17 mouse cellular contexts compared by ENCODE assay signal in genomic region chr1:39408668-39409067, GRCm38 (mm10). TPM values are rescaled to one million over a fixed set of nuclear protein-coding genes. Genes with fewer than 3 reads are reported as not detected.
DNase-seq lines count a peak whose midpoint lies in the region; ATAC-seq and TF ChIP-seq lines count a peak whose summit lies in the region.
"Had no signal": no experiment of that assay in that cellular context is flagged by ENCODE, and none has a peak within 500 bp of the region (broad histone marks: within the 10 kb centered on the region; RNA-seq: fewer than 3 reads in every experiment).

No protein-coding gene starts in this region.

- no peaks in the 10 kb centered on the region for H3K36me3 ChIP-seq in midbrain, embryonic 11.5 days (ENCODE audit: control insufficient read depth, insufficient read depth, low read length)
- no peaks in the 10 kb centered on the region for H3K36me3 ChIP-seq in midbrain, embryonic 15.5 days (replicated peaks)
- H3K36me3 ChIP-seq: embryonic facial prominence, embryonic 15.5 days; limb, embryonic 15.5 days had no signal

- TF ChIP-seq CTCF in brain, embryonic 14.5 days (IDR thresholded peaks at IDR 0.05; ENCODE audit: borderline replicate concordance, extremely low read depth, insufficient read depth, insufficient read length): no peak

- no peaks in the 10 kb centered on the region for H3K27me3 ChIP-seq in midbrain, embryonic 11.5 days (ENCODE audit: control insufficient read depth, insufficient read depth, low read length)
- H3K27me3 ChIP-seq in midbrain, embryonic 15.5 days (replicated peaks): no peaks in the 10 kb centered on the region
- H3K27me3 ChIP-seq: embryonic facial prominence, embryonic 15.5 days; heart, embryonic 12.5 days; limb, embryonic 15.5 days had no signal

- no peaks in the 10 kb centered on the region for H3K4me1 ChIP-seq in midbrain, embryonic 11.5 days (ENCODE audit: control insufficient read depth, insufficient read depth, low read length)
- peaks cover 5% of the 10 kb centered on the region for H3K4me1 ChIP-seq in midbrain, embryonic 15.5 days
- H3K4me1 ChIP-seq: limb, embryonic 15.5 days had no signal

- H3K9me3 ChIP-seq in midbrain, embryonic 11.5 days (ENCODE audit: control insufficient read depth, low read length): no peaks in the 10 kb centered on the region
- no peaks in the 10 kb centered on the region for H3K9me3 ChIP-seq in midbrain, embryonic 15.5 days
- H3K9me3 ChIP-seq: embryonic facial prominence, embryonic 15.5 days; heart, embryonic 12.5 days; limb, embryonic 15.5 days had no signal

- no peak for ATAC-seq in midbrain, embryonic 11.5 days (ENCODE audit: low FRiP score)
- no peak for ATAC-seq in midbrain, embryonic 15.5 days (replicated peaks)
- ATAC-seq in megakaryocyte progenitor cell, adult 5-6 weeks (replicated peaks; ENCODE audit: poor library complexity): peak; percentile 83
- ATAC-seq: inflammation-experienced regulatory T-cells, adult 6 months had no signal

- H3K4me3 ChIP-seq in midbrain, embryonic 11.5 days (ENCODE audit: low read depth, low read length): no peak overlapping the region
- H3K4me3 ChIP-seq in midbrain, embryonic 15.5 days: no peak overlapping the region
- H3K4me3 ChIP-seq: embryonic facial prominence, embryonic 15.5 days; heart, embryonic 12.5 days; limb, embryonic 15.5 days had no signal

- no peak overlapping the region for H3K27ac ChIP-seq in midbrain, embryonic 11.5 days (ENCODE audit: low read depth, low read length)
- H3K27ac ChIP-seq in midbrain, embryonic 15.5 days: no peak overlapping the region
- H3K27ac ChIP-seq: embryonic facial prominence, embryonic 15.5 days; limb, embryonic 15.5 days had no signal

- no peak overlapping the region for H3K9ac ChIP-seq in midbrain, embryonic 11.5 days (ENCODE audit: low read length)
- no peak overlapping the region for H3K9ac ChIP-seq in midbrain, embryonic 15.5 days
- H3K9ac ChIP-seq: embryonic facial prominence, embryonic 15.5 days; heart, embryonic 12.5 days; limb, embryonic 15.5 days had no signal

- no peak overlapping the region for H3K4me2 ChIP-seq in midbrain, embryonic 11.5 days
- H3K4me2 ChIP-seq in midbrain, embryonic 15.5 days: no peak overlapping the region
- H3K4me2 ChIP-seq: embryonic facial prominence, embryonic 15.5 days; heart, embryonic 12.5 days; limb, embryonic 15.5 days had no signal

- peak; percentile 53 for DNase-seq in midbrain, embryonic 11.5 days (ENCODE audit: low spot score, missing footprints)
- peak; percentile 4 for DNase-seq in brain, embryonic 14.5 days (ENCODE audit: low read depth)
- DNase-seq in urinary bladder, postnatal 36 days (ENCODE audit: low spot score in 2 of 2): no peak
- no peak for DNase-seq in left cerebral cortex, adult 9 months (ENCODE audit: low spot score in 2 of 2)
- DNase-seq in thymus, postnatal 0 days (ENCODE audit: low spot score): no peak
- DNase-seq: cerebellum, adult 8-10 months; gastrocnemius, postnatal 36 days; heart, postnatal 36 days; kidney, postnatal 10 days; right cerebral cortex, adult 18-20 months; thymus, adult 18-20 months had no signal

- WGBS in midbrain, embryonic 11.5 days: 79% methylated on average over 7 of the region's 7 CpGs
- 70% methylated on average over 7 of the region's 7 CpGs for WGBS in midbrain, embryonic 15.5 days

- no peak for TF ChIP-seq POLR2A in brain, embryonic 14.5 days (IDR thresholded peaks at IDR 0.05; ENCODE audit: borderline replicate concordance, extremely low read depth, insufficient read depth, insufficient read length, poor library complexity, severe bottlenecking)

RNA-seq across cellular contexts. Expression of gene Rpl31, which starts 41.0 kb away (rescaled TPM):
- polyA plus RNA-seq in midbrain, embryonic 11.5 days (2014; fragmentation: Nextera tagmentation; extraction: Ambion mirVana): 430 and 474 TPM in 2 replicates
- 250 and 292 TPM in 2 replicates for polyA plus RNA-seq in midbrain, embryonic 15.5 days (2015; fragmentation: Nextera tagmentation; extraction: Ambion mirVana)
- 1,108 and 1,128 TPM in 2 replicates for polyA plus RNA-seq in brain, embryonic 14.5 days (2012; rRNA removed)
- 2,167 and 2,499 TPM in 2 replicates for total RNA-seq in megakaryocyte progenitor cell, adult 5-6 weeks (2015)
- total RNA-seq in megakaryocyte progenitor cell, adult 5-6 weeks (2017): 497 and 660 TPM in 2 replicates
- 740 and 743 TPM in 2 replicates for polyA plus RNA-seq in thymus, postnatal 0 days (2015; fragmentation: Nextera tagmentation; extraction: Ambion mirVana)

Comparison
In these comparisons a context has a peak if more than half of its experiments do, and no peak if none do; other contexts are left out.
1. DNase-seq: peak in midbrain, embryonic 11.5 days (single experiment) and brain, embryonic 14.5 days (single experiment); none in urinary bladder, postnatal 36 days (0 of 2), left cerebral cortex, adult 9 months (0 of 2) and thymus, postnatal 0 days (single experiment).